Mouse (Mus musculus) monocyte, adult 5-6 weeks (primary cell): ENCODE measurements around the gene Lhpp. TPM values are rescaled to one million over a fixed set of nuclear protein-coding genes. Genes with fewer than 3 reads are reported as not detected.

Experiments
- ATAC-seq: fragments of 153-309, 156-312 bp; replicated peaks from 2 replicates; pipeline ENCODE4 v1.8.0; 2017; ENCODE audit warnings: mild to moderate bottlenecking; ENCODE audit not compliant: low TSS enrichment, insufficient number of reproducible peaks, severe bottlenecking, poor library complexity, low FRiP score
- total RNA-seq: library from RNA; stranded (forward); fragments of 200-1000, 200-491, 200-594 nt; gene quantifications from 3 replicates; pipeline ENCODE4 v1.2.3, GENCODE M21; 2017

Gene Lhpp
- total RNA-seq, result 2.8 to 6.0 TPM (median 4.2 TPM) in 3 replicates

DNA sequence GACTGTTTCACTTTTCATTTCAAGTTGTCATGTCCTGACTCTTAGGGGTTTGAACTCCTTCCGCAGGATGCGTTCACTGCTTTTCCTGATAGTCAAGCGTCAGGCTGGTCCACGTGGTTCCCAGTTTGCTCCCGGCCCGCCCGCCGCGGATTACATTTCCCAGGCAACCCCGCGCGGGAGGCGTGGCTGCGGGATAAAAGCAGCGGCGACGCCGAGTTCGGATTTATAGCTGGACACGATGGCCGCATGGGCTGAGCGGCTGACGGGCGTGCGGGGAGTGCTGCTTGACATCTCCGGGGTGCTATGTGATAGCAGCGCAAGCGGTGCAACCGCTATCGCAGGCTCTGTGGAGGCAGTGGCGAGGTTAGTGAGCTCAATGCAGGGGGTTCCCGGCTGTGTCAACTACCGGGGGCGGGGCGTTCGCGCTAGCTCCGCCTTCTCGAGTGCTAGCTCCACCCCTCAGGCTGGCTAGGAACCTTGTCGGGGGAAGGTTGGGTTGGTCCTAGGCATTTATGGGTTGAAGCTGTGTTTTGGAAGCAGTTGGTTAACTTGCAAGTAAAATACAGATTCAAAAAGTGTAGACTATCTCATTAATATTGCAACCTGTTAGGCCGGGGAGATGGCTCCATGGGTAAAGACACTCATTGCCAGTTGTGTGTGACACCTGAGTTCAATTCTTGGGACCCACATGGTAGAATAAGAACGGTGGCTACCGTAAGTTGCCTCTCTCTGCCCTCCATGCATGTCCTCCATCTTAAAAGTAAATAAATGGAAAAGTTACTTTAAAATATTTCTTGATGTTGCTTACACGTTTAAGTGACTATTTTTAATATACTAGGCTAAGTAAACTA lies at the start of gene Lhpp:
Gene Lhpp (plus strand): TSS at position 171 of the 851 bp plus-strand sequence.
- ATAC-seq, result peak; percentile 76

DNA sequence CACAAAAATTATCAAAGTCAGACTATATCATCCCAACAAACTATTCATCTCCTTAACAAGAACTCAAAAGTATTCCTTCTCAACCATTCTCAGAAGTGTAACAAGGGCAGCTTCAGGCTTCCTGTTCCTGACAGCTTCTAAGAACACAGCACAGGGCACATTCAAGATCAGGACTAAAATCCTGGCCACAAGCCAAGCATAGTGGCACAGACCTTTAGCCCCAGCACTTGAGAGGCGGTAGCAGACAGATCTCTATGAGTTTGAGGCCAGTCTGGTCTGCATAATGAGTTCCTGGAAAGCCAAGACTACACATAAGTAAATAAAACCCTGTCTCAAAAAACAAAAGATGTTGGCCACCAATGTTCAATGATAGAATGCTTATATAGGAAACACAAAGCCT lies 44.6 kb upstream of the Lhpp start:
- ATAC-seq, result no peak

DNA sequence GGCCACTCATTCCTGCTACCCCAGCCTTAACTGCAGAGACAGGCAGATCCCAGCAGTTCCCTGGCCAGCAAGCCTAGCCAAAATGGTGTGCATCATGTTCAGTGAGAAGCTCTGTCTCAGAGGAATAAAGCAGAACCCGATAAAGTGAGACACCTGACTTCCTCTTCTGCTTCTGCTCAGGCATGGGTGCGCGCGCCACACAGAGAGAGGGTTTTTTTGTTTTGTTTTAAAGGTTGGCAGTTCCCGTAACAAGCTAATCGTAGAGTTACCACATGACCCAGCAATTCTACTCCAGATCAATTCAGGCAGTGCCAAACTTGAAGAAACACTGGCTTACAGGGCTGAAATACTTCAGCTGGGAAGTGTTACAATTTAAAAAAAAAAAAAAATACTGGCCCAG lies 41.6 kb upstream of the Lhpp start:
- peak; percentile 72 for ATAC-seq

DNA sequence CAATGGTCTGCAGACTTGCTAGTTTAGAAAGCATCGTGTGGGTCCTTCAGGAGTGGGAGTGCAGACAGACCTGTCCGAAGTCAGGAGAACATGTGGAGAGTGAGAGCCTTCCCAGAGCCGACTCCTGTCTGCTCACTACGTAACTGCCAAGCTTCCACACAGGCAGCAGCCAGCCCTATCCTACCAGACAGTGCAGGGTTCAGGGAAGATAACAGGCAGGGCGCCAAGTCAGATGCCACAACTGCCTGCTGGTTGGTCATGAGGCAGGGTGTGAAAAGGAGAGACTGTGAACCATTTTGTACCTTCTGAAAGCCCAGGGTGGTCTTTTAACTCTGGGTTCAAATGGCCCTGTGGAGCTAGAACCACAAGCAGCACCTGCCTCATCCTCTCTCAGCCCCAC lies 40.4 kb upstream of the Lhpp start:
- no peak; the same call in 1 of the 2 replicates for ATAC-seq

GRCm38 (mm10) chr7:132571481-132571880 lies 39.0 kb upstream of the Lhpp start:
- ATAC-seq, result no peak

GRCm38 (mm10) chr7:132572738-132573137 lies 37.7 kb upstream of the Lhpp start:
- ATAC-seq, result no peak

- no peak for ATAC-seq
These were observed 37.2 kb upstream of the Lhpp start for GRCm38 (mm10) chr7:132573205-132573604.

DNA sequence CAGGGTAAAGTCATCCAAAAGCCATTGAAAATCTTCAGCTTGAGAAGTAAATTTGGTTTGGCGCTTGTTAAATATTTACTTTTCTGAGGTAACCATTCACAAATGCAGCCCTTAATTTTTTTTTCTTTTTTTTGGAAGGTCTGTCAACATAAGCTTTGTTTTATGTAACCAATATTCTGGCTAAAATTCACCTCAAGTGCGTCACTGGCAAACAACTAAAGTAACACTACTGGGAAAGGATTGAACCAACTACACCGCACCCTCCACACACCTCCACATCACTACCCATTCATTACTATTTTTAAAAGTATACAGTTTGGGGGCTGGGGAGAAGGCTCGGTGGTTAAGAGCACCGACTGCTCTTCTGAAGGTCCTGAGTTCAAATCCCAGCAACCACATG lies 35.8 kb upstream of the Lhpp start:
- ATAC-seq, result no peak

DNA sequence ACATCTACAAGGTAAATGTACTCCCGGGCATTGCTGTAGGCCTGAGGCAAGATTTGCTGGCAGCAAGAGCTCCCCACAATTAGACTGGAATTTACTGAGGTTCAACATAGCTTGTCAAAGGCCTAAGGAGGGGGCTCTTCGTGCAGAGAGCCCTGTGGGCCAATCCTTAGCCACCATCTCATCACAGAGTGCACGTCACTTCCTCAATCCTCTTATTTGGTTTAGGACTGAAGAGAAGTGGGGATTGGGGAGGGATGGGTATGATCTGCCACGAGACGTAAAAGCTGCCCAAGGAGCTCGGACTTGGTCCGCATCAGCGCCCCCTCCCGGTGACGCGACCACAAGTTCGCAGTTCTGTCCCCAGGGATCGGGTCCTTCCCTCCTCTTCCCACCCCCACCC lies 34.8 kb upstream of the Lhpp start:
- ATAC-seq, result peak; percentile 87

DNA sequence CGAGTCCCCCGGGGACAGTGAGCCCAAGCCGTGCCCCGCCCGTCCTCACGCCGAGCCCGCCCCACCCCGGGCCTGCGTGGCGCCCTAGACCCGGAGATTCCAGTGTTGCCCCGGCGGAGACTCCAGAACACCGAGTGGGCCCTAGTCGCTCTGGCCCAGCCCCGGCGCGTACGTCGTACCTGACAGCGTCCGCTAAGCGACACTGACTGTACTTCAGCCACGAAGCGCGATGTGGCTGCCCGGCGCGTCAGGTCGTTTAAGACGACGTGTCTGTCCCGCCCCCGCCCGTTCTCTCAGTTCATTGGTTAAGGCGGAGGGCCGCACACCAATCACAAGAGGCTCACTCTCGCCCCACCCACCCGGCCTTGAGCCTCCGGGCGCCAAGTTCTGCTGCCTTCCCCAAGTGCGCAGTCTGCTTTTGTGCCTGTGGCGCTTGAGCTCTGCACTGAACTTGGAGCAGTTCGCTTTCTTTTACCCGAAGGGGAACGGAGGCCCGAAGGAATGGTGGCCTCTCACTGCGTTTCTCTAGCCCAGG lies 34.3 kb upstream of the Lhpp start, which contains the start of gene Oat:
Gene Oat (minus strand): TSS at position 283 of the 535 bp plus-strand sequence.
- ATAC-seq, result peak; percentile 96

DNA sequence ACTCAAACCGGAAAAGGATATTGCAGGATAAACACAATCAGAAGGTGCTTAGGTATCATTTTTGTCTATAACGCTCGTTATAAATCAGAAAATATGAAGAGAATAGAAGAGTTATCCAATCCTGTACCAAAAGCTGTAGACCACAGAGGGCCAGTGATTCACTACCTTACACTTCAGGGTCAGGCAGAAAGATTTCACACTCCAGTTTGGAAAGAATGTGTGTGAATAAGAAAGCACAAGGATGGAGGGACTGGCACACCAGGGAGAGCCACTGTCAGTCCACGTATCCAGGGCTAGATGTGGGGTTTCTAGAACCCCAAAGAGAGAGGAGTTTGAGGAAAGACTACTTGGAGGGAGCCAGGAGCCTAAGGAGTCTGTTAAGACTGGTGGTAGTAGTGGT lies 33.5 kb upstream of the Lhpp start:
- no peak for ATAC-seq

DNA sequence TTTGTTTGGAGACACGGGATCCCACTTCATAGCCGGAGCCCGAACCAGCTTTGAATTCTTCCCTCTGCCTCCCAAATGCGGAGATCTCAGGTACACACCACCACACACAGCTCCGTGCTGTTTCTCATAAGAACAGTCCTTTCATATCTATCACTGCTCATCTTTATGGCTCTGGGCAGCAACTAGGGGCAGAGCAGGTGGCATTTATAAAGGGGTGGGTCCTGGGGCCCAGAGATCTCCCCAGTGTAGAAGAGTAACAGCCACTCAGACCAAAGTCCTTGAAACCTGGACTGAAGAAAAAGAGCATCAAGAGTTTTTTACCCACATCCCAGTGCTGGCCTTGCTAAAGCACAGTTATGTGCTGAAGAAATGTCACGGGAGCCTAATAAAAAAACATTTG lies 29.9 kb upstream of the Lhpp start:
- no peak for ATAC-seq

DNA sequence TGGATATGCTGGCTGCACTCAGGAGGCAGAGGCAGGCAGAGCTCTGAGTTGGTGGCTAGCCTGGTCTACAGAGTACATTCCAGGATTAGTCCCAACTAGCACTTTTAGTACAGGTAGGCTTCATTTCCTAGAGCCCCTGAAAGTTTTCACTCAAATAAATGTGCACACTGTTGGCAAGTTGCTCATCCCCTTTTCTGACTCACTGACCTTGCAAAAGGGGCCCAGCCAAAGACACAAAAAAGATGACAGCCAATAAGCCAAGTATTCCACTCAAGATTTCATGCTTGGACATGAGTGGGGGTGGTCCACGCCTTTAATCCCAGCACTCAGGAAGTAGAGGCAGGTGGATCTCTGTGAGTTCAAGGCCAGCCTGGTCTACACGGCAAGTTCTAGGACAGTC lies 29.0 kb upstream of the Lhpp start:
- ATAC-seq, result no peak

DNA sequence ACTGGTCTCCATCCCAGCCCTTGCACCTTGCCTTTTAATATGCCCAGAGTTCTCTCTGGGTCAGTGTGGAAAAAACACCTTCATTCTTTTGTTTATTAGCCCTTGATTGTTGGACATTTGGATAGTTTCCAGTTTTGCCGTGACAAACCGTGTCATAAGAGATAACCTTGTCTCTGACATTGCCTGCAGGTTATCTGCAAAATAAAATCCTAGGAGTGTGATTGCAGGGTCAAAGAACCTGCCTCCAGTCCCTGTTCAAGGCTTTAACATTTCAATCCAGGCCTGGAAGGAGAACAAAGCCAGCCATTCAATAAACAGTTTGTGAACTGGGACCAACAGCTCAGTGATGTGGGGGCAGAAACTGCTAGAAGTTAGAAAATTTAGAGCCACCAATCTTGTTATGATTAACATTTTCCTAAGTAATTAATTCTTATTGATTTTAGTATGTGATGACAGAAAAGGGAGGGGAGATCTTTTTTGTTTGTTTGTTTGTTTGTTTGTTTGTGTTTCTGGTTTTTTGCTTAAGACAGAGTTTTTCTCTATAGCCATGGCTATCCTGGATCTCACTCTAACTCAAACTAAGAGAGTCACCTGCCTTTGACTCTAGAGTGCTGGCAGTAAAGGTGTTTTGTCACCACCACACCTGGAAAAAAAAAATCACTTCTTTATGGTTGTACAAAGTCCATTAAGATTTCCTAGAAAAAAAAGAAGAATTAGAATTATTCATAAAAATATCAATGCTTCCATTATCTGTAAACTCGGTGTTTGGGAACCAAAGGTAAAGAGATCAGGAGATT lies 24.5 kb upstream of the Lhpp start:
- ATAC-seq, result no peak

GRCm38 (mm10) chr7:132587167-132587566 lies 23.3 kb upstream of the Lhpp start:
- no peak for ATAC-seq

- ATAC-seq, result no peak
These were observed 20.8 kb upstream of the Lhpp start for GRCm38 (mm10) chr7:132589610-132590009.

DNA sequence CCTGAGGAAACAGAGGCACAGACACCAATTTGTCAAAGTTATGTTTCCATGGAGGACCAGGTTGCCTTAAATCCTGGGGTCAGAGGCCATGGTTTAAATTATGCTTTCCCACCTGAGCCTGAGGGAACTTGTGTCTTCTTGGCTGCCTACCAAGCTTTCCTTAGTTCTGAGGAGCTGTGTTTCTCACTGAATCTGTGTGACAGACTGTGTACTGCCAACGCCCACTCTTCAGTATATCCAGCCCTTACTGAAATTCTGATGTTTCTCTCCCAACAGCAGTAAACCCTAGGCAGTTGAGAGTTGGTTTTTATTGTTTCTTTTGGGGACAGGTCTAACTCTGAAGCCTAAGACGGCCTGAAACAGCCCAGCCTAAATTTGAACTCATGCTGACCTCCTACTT lies 16.7 kb upstream of the Lhpp start:
- no peak for ATAC-seq

GRCm38 (mm10) chr7:132594325-132594724 lies 16.1 kb upstream of the Lhpp start:
- no peak for ATAC-seq

- ATAC-seq, result no peak
These were observed 14.7 kb upstream of the Lhpp start for GRCm38 (mm10) chr7:132595787-132596186.
